Mouse (Mus musculus) MEL (cell line): ENCODE data around the gene Il6ra.

ENCODE experiments used
- CTCF ChIP-seq, 3 experiments: IDR thresholded peaks in 2 of 3; conservative IDR thresholded peaks in 1 of 3; 2 replicates each; pipeline ENCODE4 v1.5.1; 2011 to 2012; ENCODE audit warnings: low read length in 3 of 3, low read depth in 2 of 3, mild to moderate bottlenecking in 2 of 3, improper control_type of control experiment in 1 of 3, inconsistent platforms in 1 of 3, mixed read lengths in 1 of 3, moderate library complexity in 1 of 3; ENCODE audit not compliant: control insufficient read depth in 1 of 3, insufficient read depth in 1 of 3, poor library complexity in 1 of 3, severe bottlenecking in 1 of 3
- EP300 ChIP-seq, 2 experiments: IDR thresholded peaks; 2 replicates each; pipeline ENCODE4 v1.6.1; 2011; ENCODE audit warnings: improper control_type of control experiment in 2 of 2, low read length in 2 of 2, low read depth in 1 of 2, mild to moderate bottlenecking in 1 of 2
- GATA1 ChIP-seq: IDR thresholded peaks from 2 replicates; pipeline ENCODE4 v1.6.1; 2011; ENCODE audit warnings: low read depth, low read length, improper control_type of control experiment
- JUND ChIP-seq: IDR thresholded peaks from 2 replicates; pipeline ENCODE4 v1.6.1; 2011; ENCODE audit warnings: low read depth, mild to moderate bottlenecking, improper control_type of control experiment, low read length
- MAFK ChIP-seq: IDR thresholded peaks from 2 replicates; pipeline ENCODE4 v1.6.1; 2011; ENCODE audit warnings: low read depth, mild to moderate bottlenecking, low read length, improper control_type of control experiment, borderline replicate concordance
- MAX ChIP-seq: IDR thresholded peaks from 2 replicates; pipeline ENCODE4 v1.6.1; 2011; ENCODE audit warnings: low read length, improper control_type of control experiment
- POLR2A ChIP-seq, 2 experiments: IDR thresholded peaks; 2 replicates each; pipeline ENCODE4 v1.6.1; 2011 to 2012; ENCODE audit warnings: low read length in 2 of 2, mild to moderate bottlenecking in 2 of 2, control low read depth in 1 of 2, improper control_type of control experiment in 1 of 2, low read depth in 1 of 2, moderate library complexity in 1 of 2; ENCODE audit not compliant: control insufficient read depth in 1 of 2, insufficient read depth in 1 of 2, poor library complexity in 1 of 2
- POLR2AphosphoS2 ChIP-seq: IDR thresholded peaks from 2 replicates; pipeline ENCODE4 v1.6.1; 2011; ENCODE audit warnings: low read length, improper control_type of control experiment
- TAL1 ChIP-seq: IDR thresholded peaks from 2 replicates; pipeline ENCODE4 v1.6.1; 2012; ENCODE audit warnings: mild to moderate bottlenecking, inconsistent platforms, low read length, moderate library complexity, mixed read lengths
- TCF12 ChIP-seq: IDR thresholded peaks from 2 replicates; pipeline ENCODE4 v1.6.1; 2014; ENCODE audit warnings: low read depth, mild to moderate bottlenecking, inconsistent platforms, low read length, improper control_type of control experiment, moderate library complexity
- USF1 ChIP-seq: IDR thresholded peaks from 2 replicates; pipeline ENCODE4 v1.6.1; 2014; ENCODE audit warnings: low read depth, mild to moderate bottlenecking, inconsistent platforms, low read length, improper control_type of control experiment, moderate library complexity

DNA sequence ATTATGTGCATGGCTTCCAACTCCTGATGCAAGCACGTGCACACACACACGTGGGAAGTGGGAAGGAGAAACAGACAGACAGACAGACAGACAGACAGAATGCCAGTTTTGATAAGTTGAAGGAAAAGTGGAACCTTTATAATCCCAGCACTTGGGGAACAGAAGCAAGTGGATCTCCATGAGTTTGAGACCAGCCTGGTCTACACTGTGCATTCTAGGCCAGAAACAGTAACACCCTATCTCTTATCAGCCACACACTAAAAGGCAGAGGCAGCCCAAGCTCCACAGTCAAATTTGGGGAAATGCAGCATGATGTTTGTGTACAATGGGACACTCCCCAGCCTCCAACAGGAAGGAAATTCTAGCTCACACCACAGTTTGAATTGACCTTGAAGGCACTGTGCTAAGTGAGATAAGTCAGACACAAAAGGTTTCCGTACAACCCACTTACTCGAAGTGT is 29.4 kb downstream of the Il6ra start:
- TF ChIP-seq CTCF (IDR thresholded peaks at IDR 0.05 in 2 of 3, conservative IDR thresholded peaks at IDR 0.05 in 1 of 3; ENCODE audit: control insufficient read depth in 1 of 3, insufficient read depth in 1 of 3, low read depth in 2 of 3, low read length in 3 of 3, poor library complexity in 1 of 3, severe bottlenecking in 1 of 3) (no peak), MAFK (0 out of 2 replicates have a peak, but pooled peaks have one; percentile 26), JUND (0 out of 2 replicates have a peak, but pooled peaks have one; percentile 29), USF1 (peak; percentile 52), TAL1 (peak; percentile 48), TCF12 (peak; percentile 57; the same call in 1 of the 2 replicates), POLR2A (IDR thresholded peaks at IDR 0.05; ENCODE audit: control insufficient read depth in 1 of 2, insufficient read depth in 1 of 2, low read depth in 1 of 2, low read length in 2 of 2, poor library complexity in 1 of 2) (peak in 1 of 2 experiments; percentile 42; a peak in 1 of 4 replicates), MAX (peak; percentile 93), POLR2AphosphoS2 (no peak), GATA1 (peak; percentile 91), EP300 (IDR thresholded peaks at IDR 0.05; ENCODE audit: low read depth in 1 of 2, low read length in 2 of 2) (peak; percentile 70 to 75)
